Comparison of ENCODE assay signal across 8 mouse cellular contexts in the genomic region with DNA sequence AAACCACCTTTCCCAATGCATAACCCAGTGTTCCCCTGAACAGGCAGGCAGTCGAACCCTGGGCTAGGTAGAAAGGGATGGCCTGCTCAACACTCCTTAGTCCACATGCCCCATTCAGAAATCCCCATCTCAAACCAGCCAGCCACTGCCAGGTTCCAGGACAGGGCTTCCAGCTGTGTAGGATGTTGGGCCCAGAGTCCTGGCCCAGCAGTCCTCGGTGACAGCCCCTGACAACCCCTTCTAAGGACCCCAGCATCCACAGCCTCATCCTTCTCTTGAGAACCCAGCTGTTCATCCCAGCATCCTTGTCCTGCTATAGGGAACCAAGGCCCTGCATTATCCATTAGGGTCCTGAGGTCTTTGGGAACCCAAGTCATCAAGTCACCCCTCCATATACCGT. TPM values are rescaled to one million over a fixed set of nuclear protein-coding genes. Genes with fewer than 3 reads are reported as not detected.
A peak's percentile ranks its signal among the peaks of the same experiment; 100 is the strongest.
DNase-seq lines count a peak whose midpoint lies in the region; ATAC-seq and TF ChIP-seq lines count a peak whose summit lies in the region.

No protein-coding gene starts in this region.

- peak overlapping the region; percentile 91 for H3K9ac ChIP-seq in forebrain, embryonic 11.5 days (ENCODE audit: low read length)
- peak overlapping the region; percentile 95 for H3K9ac ChIP-seq in intestine, embryonic 16.5 days (ENCODE audit: low read depth, low read length)
- H3K9ac ChIP-seq in neural tube, embryonic 13.5 days = peak overlapping the region; percentile 84

- no peaks in the 10 kb centered on the region for H3K9me3 ChIP-seq in forebrain, embryonic 11.5 days (ENCODE audit: control insufficient read depth, low read length)
- no peaks in the 10 kb centered on the region for H3K9me3 ChIP-seq in intestine, embryonic 16.5 days (ENCODE audit: control insufficient read depth, low read length)
- H3K9me3 ChIP-seq in neural tube, embryonic 13.5 days = no peaks in the 10 kb centered on the region

- intact Hi-C loops in left cerebral cortex, adult 2 months (cut with DNase I) = no loop called here
- intact Hi-C loops in left cerebral cortex, postnatal 4 days (cut with DNase I) = no loop called here
- intact Hi-C loops in left cerebral cortex, postnatal 10 days (cut with DNase I) = loop anchor here (2.0 kb wide), 1 partner anchor 27 kb away; no protein-coding TSS in a partner anchor

- H3K27ac ChIP-seq in left cerebral cortex, adult 2 months = peak overlapping the region; percentile 99
- peak overlapping the region; percentile 93; the same call in 1 of the 2 replicates for H3K27ac ChIP-seq in forebrain, embryonic 11.5 days (ENCODE audit: low read depth, low read length)
- H3K27ac ChIP-seq in intestine, embryonic 16.5 days (ENCODE audit: low read length) = peak overlapping the region; percentile 98
- H3K27ac ChIP-seq in neural tube, embryonic 13.5 days (replicated peaks) = peak overlapping the region; percentile 92

- H3K27me3 ChIP-seq in forebrain, embryonic 11.5 days (ENCODE audit: control insufficient read depth, insufficient read depth, low read length) = no peaks in the 10 kb centered on the region
- H3K27me3 ChIP-seq in intestine, embryonic 16.5 days (replicated peaks; ENCODE audit: control insufficient read depth, insufficient read depth, low read length) = no peaks in the 10 kb centered on the region
- H3K27me3 ChIP-seq in neural tube, embryonic 13.5 days = no peaks in the 10 kb centered on the region

- TF ChIP-seq CTCF in left cerebral cortex, adult 2 months (IDR thresholded peaks at IDR 0.05) = no peak

- peaks cover 34% of the 10 kb centered on the region for H3K4me1 ChIP-seq in forebrain, embryonic 11.5 days (replicated peaks; ENCODE audit: control insufficient read depth, insufficient read depth, low read length)
- peaks cover 32% of the 10 kb centered on the region for H3K4me1 ChIP-seq in intestine, embryonic 16.5 days (ENCODE audit: control insufficient read depth, insufficient read depth, low read length)
- peaks cover 67% of the 10 kb centered on the region for H3K4me1 ChIP-seq in neural tube, embryonic 13.5 days (replicated peaks)

- peak overlapping the region; percentile 75 for H3K4me3 ChIP-seq in left cerebral cortex, adult 2 months
- peak overlapping the region; percentile 68 for H3K4me3 ChIP-seq in forebrain, embryonic 11.5 days (ENCODE audit: low read depth, low read length)
- H3K4me3 ChIP-seq in intestine, embryonic 16.5 days (ENCODE audit: low read length) = peak overlapping the region; percentile 91
- H3K4me3 ChIP-seq in neural tube, embryonic 13.5 days = peak overlapping the region; percentile 78

- H3K4me2 ChIP-seq in forebrain, embryonic 11.5 days (ENCODE audit: low read depth, low read length, severe bottlenecking) = peak overlapping the region; percentile 76
- H3K4me2 ChIP-seq in intestine, embryonic 16.5 days (ENCODE audit: low read depth, low read length) = peak overlapping the region; percentile 90
- H3K4me2 ChIP-seq in neural tube, embryonic 13.5 days = peak overlapping the region; percentile 99

- 25% methylated on average over 3 of the region's 3 CpGs for WGBS in forebrain, embryonic 11.5 days
- WGBS in intestine, embryonic 16.5 days = 9% methylated on average over 3 of the region's 3 CpGs
- 14% methylated on average over 3 of the region's 3 CpGs for WGBS in neural tube, embryonic 13.5 days

- peaks cover 12% of the 10 kb centered on the region for H3K36me3 ChIP-seq in forebrain, embryonic 11.5 days (ENCODE audit: control insufficient read depth, insufficient read depth, low read length)
- peaks cover 14% of the 10 kb centered on the region; the same call in 1 of the 2 replicates for H3K36me3 ChIP-seq in intestine, embryonic 16.5 days (ENCODE audit: control insufficient read depth, insufficient read depth, low read length)
- H3K36me3 ChIP-seq in neural tube, embryonic 13.5 days = peaks cover 17% of the 10 kb centered on the region

- no peak for DNase-seq in left cerebral cortex, adult 2 months (ENCODE audit: extremely low spot score in 1 of 2, low spot score in 2 of 2)
- DNase-seq in left cerebral cortex, postnatal 4 days = no peak
- peak; percentile 55 for DNase-seq in forebrain, embryonic 11.5 days (ENCODE audit: low spot score)
- DNase-seq in c-Kit-positive CD71-positive TER-119-positive erythroid progenitor cells, embryonic 14.5 days (ENCODE audit: low spot score) = no peak
- DNase-seq in left cerebral cortex, postnatal 10 days (ENCODE audit: extremely low spot score in 1 of 2, low spot score in 2 of 2) = no peak

- ATAC-seq in forebrain, embryonic 11.5 days (replicated peaks; ENCODE audit: low FRiP score) = no peak
- no peak for ATAC-seq in intestine, embryonic 16.5 days
- ATAC-seq in neural tube, embryonic 13.5 days (ENCODE audit: low read depth) = no peak
- ATAC-seq in megakaryocyte-erythroid progenitor cell, adult 5-6 weeks (replicated peaks; ENCODE audit: low FRiP score, low TSS enrichment, poor library complexity, severe bottlenecking) = no peak

RNA-seq across cellular contexts. Expression of a gene that starts 3.1 kb away (rescaled TPM):
- 10 to 100 TPM; 61.5 to 68.2 TPM for total RNA-seq in left cerebral cortex, adult 2 months (2021)
- 10 to 100 TPM; 29.4 to 36.1 TPM for total RNA-seq in left cerebral cortex, postnatal 4 days (2021)
- polyA plus RNA-seq in forebrain, embryonic 11.5 days (2014; fragmentation: Nextera tagmentation; extraction: Ambion mirVana) = 14.6 and 17.5 TPM in 2 replicates
- polyA plus RNA-seq in intestine, embryonic 16.5 days (2015; fragmentation: Nextera tagmentation; extraction: Ambion mirVana) = 6.6 and 7.9 TPM in 2 replicates
- polyA plus RNA-seq in neural tube, embryonic 13.5 days (2015; fragmentation: Nextera tagmentation; extraction: Ambion mirVana) = 4.9 and 8.0 TPM in 2 replicates
- total RNA-seq in megakaryocyte-erythroid progenitor cell, adult 5-6 weeks (2014; fragmentation: Nextera tagmentation) = 8.7 and 18.9 TPM in 2 replicates
- 6.2 and 8.6 TPM in 2 replicates for total RNA-seq in megakaryocyte-erythroid progenitor cell, adult 5-6 weeks (2017)
- total RNA-seq in left cerebral cortex, postnatal 10 days (2021) = 10 to 100 TPM; 47.7 to 55.1 TPM

RNA-seq across cellular contexts. Expression of a gene that starts 9.8 kb away (rescaled TPM):
- total RNA-seq in left cerebral cortex, adult 2 months (2021) = 100 to 1,000 TPM; 215 to 220 TPM
- total RNA-seq in left cerebral cortex, postnatal 4 days (2021) = 100 to 1,000 TPM; 195 to 197 TPM
- polyA plus RNA-seq in forebrain, embryonic 11.5 days (2014; fragmentation: Nextera tagmentation; extraction: Ambion mirVana) = 14.0 and 16.6 TPM in 2 replicates
- 4.0 and 5.9 TPM in 2 replicates for polyA plus RNA-seq in intestine, embryonic 16.5 days (2015; fragmentation: Nextera tagmentation; extraction: Ambion mirVana)
- polyA plus RNA-seq in neural tube, embryonic 13.5 days (2015; fragmentation: Nextera tagmentation; extraction: Ambion mirVana) = 16.5 and 16.8 TPM in 2 replicates
- 97.9 and 123 TPM in 2 replicates for total RNA-seq in megakaryocyte-erythroid progenitor cell, adult 5-6 weeks (2014; fragmentation: Nextera tagmentation)
- 49.1 and 74.7 TPM in 2 replicates for total RNA-seq in megakaryocyte-erythroid progenitor cell, adult 5-6 weeks (2017)
- 100 to 1,000 TPM; 205 TPM for total RNA-seq in left cerebral cortex, postnatal 10 days (2021)

RNA-seq across cellular contexts. Expression of a gene that starts 20.0 kb away (rescaled TPM):
- total RNA-seq in left cerebral cortex, adult 2 months (2021) = 100 to 1,000 TPM; 215 to 228 TPM
- total RNA-seq in left cerebral cortex, postnatal 4 days (2021) = 100 to 1,000 TPM; 324 to 333 TPM
- polyA plus RNA-seq in forebrain, embryonic 11.5 days (2014; fragmentation: Nextera tagmentation; extraction: Ambion mirVana) = 40.3 and 44.2 TPM in 2 replicates
- polyA plus RNA-seq in intestine, embryonic 16.5 days (2015; fragmentation: Nextera tagmentation; extraction: Ambion mirVana) = 17.3 and 19.9 TPM in 2 replicates
- polyA plus RNA-seq in neural tube, embryonic 13.5 days (2015; fragmentation: Nextera tagmentation; extraction: Ambion mirVana) = 40.2 and 43.4 TPM in 2 replicates
- total RNA-seq in megakaryocyte-erythroid progenitor cell, adult 5-6 weeks (2014; fragmentation: Nextera tagmentation) = 125 and 134 TPM in 2 replicates
- 20.5 and 40.0 TPM in 2 replicates for total RNA-seq in megakaryocyte-erythroid progenitor cell, adult 5-6 weeks (2017)
- 100 to 1,000 TPM; 244 to 271 TPM for total RNA-seq in left cerebral cortex, postnatal 10 days (2021)

RNA-seq across cellular contexts. Expression of a gene that starts 26.3 kb away (rescaled TPM):
- total RNA-seq in left cerebral cortex, adult 2 months (2021) = 10 to 100 TPM; 10.6 to 11.2 TPM
- 1 to 10 TPM; 6.5 to 7.8 TPM for total RNA-seq in left cerebral cortex, postnatal 4 days (2021)
- 3.5 and 3.8 TPM in 2 replicates for polyA plus RNA-seq in forebrain, embryonic 11.5 days (2014; fragmentation: Nextera tagmentation; extraction: Ambion mirVana)
- 1.9 and 2.3 TPM in 2 replicates for polyA plus RNA-seq in intestine, embryonic 16.5 days (2015; fragmentation: Nextera tagmentation; extraction: Ambion mirVana)
- polyA plus RNA-seq in neural tube, embryonic 13.5 days (2015; fragmentation: Nextera tagmentation; extraction: Ambion mirVana) = 2.0 and 2.1 TPM in 2 replicates
- 18.8 and 20.3 TPM in 2 replicates for total RNA-seq in megakaryocyte-erythroid progenitor cell, adult 5-6 weeks (2014; fragmentation: Nextera tagmentation)
- 10.1 and 12.5 TPM in 2 replicates for total RNA-seq in megakaryocyte-erythroid progenitor cell, adult 5-6 weeks (2017)
- 1 to 10 TPM; 7.8 to 8.5 TPM for total RNA-seq in left cerebral cortex, postnatal 10 days (2021)

RNA-seq across cellular contexts. Expression of a gene that starts 27.1 kb away (rescaled TPM):
- 10 to 100 TPM; 23.9 to 26.3 TPM for total RNA-seq in left cerebral cortex, adult 2 months (2021)
- 10 to 100 TPM; 15.1 to 16.8 TPM for total RNA-seq in left cerebral cortex, postnatal 4 days (2021)
- polyA plus RNA-seq in forebrain, embryonic 11.5 days (2014; fragmentation: Nextera tagmentation; extraction: Ambion mirVana) = 11.2 TPM in 2 replicates
- 11.3 and 11.9 TPM in 2 replicates for polyA plus RNA-seq in intestine, embryonic 16.5 days (2015; fragmentation: Nextera tagmentation; extraction: Ambion mirVana)
- polyA plus RNA-seq in neural tube, embryonic 13.5 days (2015; fragmentation: Nextera tagmentation; extraction: Ambion mirVana) = 16.6 and 17.7 TPM in 2 replicates
- total RNA-seq in megakaryocyte-erythroid progenitor cell, adult 5-6 weeks (2014; fragmentation: Nextera tagmentation) = 16.0 and 24.9 TPM in 2 replicates
- total RNA-seq in megakaryocyte-erythroid progenitor cell, adult 5-6 weeks (2017) = 13.5 and 15.2 TPM in 2 replicates
- 10 to 100 TPM; 22.7 to 23.8 TPM for total RNA-seq in left cerebral cortex, postnatal 10 days (2021)
